Mouse (Mus musculus) intestine, postnatal 0 days (tissue): ENCODE measurements around the gene Acbd4. TPM values are rescaled to one million over a fixed set of nuclear protein-coding genes. Genes with fewer than 3 reads are reported as not detected.

Experiments used
- ATAC-seq: fragments of 200-750 bp; cut with Nextera tagmentation; 2 replicates; pipeline ENCODE4 v1.8.0; 2017; ENCODE audit warnings: mild to moderate bottlenecking, moderate TSS enrichment, moderate library complexity
- H3K27ac ChIP-seq: fragments of 300-500 bp; sonication (generic); 2 replicates; pipeline ENCODE4 v1.5.1; 2014; ENCODE audit warnings: mild to moderate bottlenecking, low read depth, low read length, moderate library complexity
- H3K27me3 ChIP-seq: fragments of 300-500 bp; sonication (generic); replicated peaks from 2 replicates; pipeline ENCODE4 v1.6.1; 2014; ENCODE audit warnings: low read length, mixed read lengths; ENCODE audit not compliant: control insufficient read depth, insufficient read depth
- H3K36me3 ChIP-seq: fragments of 300-500 bp; sonication (generic); 2 replicates; pipeline ENCODE4 v1.6.1; 2014; ENCODE audit warnings: mild to moderate bottlenecking, moderate library complexity; ENCODE audit not compliant: control insufficient read depth, insufficient read depth
- H3K4me1 ChIP-seq: fragments of 300-500 bp; sonication (generic); replicated peaks from 2 replicates; pipeline ENCODE4 v1.6.1; 2014; ENCODE audit warnings: antibody characterized with exemption, low read length, mixed read lengths; ENCODE audit not compliant: control insufficient read depth, insufficient read depth
- H3K4me2 ChIP-seq: fragments of 300-500 bp; sonication (generic); replicated peaks from 2 replicates; pipeline ENCODE4 v1.6.1; 2014; ENCODE audit warnings: low read depth, mild to moderate bottlenecking, moderate library complexity
- H3K4me3 ChIP-seq: fragments of 300-500 bp; sonication (generic); 2 replicates; pipeline ENCODE4 v1.5.1; 2014; ENCODE audit warnings: low read depth, low read length
- H3K9ac ChIP-seq: fragments of 300-500 bp; sonication (generic); 2 replicates; pipeline ENCODE4 v1.6.1; 2014; ENCODE audit warnings: mild to moderate bottlenecking, low read depth, low read length
- H3K9me3 ChIP-seq: fragments of 300-500 bp; sonication (generic); 2 replicates; pipeline ENCODE4 v1.6.1; 2016; ENCODE audit warnings: mixed run types; ENCODE audit not compliant: control insufficient read depth
- CTCF ChIP-seq: sonication (generic); IDR thresholded peaks from 2 replicates; pipeline ENCODE4 v1.5.1; 2016; ENCODE audit warnings: low read depth, mild to moderate bottlenecking, control low read depth, antibody characterized with exemption, moderate library complexity
- WGBS: fragments of 180-500 bp; shearing (Covaris S2); extraction: QIAGEN DNeasy Blood & Tissue Kit; methylation state at CpG from one replicate; pipeline ENCODE4 v1.1.7; 2014; 5-methylcytosine and 5-hydroxymethylcytosine counted together
- polyA plus RNA-seq: library from polyadenylated mRNA; unstranded; fragments of >200 nt; fragmentation: Nextera tagmentation; extraction: Ambion mirVana; gene quantifications from 2 replicates; pipeline ENCODE4 v1.2.1, GENCODE M21; 2015

Acbd4 gene
- polyA plus RNA-seq, 1 experiment from 2014 or later, result 75.9 TPM

DNA sequence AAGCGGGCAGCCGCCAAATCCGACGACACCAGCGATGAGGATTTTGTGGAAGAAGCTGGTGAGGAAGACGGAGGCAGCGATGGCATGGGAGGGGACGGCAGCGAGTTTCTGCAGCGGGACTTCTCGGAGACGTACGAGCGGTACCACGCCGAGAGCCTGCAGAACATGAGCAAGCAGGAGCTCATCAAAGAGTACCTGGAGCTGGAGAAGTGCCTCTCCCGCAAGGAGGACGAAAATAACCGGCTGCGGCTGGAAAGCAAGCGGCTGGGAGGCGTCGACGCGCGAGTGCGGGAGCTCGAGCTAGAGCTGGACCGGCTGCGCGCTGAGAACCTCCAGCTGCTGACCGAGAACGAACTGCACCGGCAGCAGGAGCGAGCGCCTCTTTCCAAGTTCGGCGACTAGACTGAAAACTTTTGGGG, 16.1 kb downstream of the Acbd4 start:
- Histone ChIP-seq H3K36me3 (no peaks in the 10 kb centered on the region; the same call in 1 of the 2 replicates), H3K27me3 (no peaks in the 10 kb centered on the region), H3K27ac (peak overlapping the region; percentile 83), H3K9ac (peak overlapping the region; percentile 61), H3K4me2 (peak overlapping the region; percentile 93), H3K9me3 (no peaks in the 10 kb centered on the region), H3K4me1 (peaks cover 5% of the 10 kb centered on the region; the same call in 1 of the 2 replicates), H3K4me3 (peak overlapping the region; percentile 53)
- under 1% methylated on average over 38 of the region's 38 CpGs for WGBS
- no peak for TF ChIP-seq CTCF
- ATAC-seq, result no peak

DNA sequence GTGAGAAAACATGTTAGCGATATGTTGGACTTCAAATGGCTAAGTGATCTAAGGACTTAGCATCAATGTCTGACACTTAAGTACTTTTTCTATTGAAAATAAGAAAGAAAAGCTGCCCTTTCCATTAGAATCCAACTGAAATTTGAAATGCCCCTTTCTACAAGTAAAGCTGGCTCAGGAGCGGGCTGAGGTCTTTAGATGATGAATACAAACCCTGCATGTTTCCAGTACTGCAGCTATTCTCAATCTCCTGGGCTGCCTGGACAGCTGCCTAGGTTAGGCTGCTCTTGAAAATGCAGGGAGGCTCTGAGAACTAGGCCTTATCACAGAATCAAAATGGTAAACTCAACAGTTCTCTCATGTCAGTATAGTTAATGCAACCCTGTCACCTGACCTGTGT, 17.4 kb downstream of the Acbd4 start:
- no peak for TF ChIP-seq CTCF
- Histone ChIP-seq H3K4me3 (peak overlapping the region; percentile 10; the same call in 1 of the 2 replicates), H3K4me2 (peak overlapping the region; percentile 93), H3K27ac (no peak overlapping the region), H3K9me3 (no peaks in the 10 kb centered on the region), H3K4me1 (peaks cover 5% of the 10 kb centered on the region; the same call in 1 of the 2 replicates), H3K9ac (no peak overlapping the region), H3K27me3 (no peaks in the 10 kb centered on the region), H3K36me3 (no peaks in the 10 kb centered on the region; the same call in 1 of the 2 replicates)
- 83% methylated on average over 2 of the region's 2 CpGs for WGBS
- no peak for ATAC-seq

DNA sequence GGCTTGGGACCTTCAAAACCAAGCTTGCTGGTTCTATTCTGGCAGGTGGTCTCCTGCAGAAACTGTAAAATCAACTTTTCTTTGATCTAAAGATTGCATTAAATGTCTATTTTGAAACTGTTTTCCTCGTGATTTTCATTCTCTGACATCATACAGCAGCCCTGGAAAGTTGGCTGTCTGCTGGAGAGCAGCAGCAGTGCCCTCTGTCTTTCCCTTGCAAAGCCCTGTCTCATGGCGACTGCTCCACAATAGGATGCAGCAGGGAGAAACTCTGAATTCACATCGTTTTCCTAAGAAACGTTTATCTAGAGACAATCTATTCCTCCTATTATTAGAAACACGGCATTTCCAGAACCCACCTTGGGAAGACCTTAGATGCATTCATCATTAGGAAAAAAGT, 18.1 kb downstream of the Acbd4 start:
- Histone ChIP-seq H3K4me2 (no peak overlapping the region), H3K9me3 (no peaks in the 10 kb centered on the region), H3K36me3 (no peaks in the 10 kb centered on the region; the same call in 1 of the 2 replicates), H3K4me1 (peaks cover 1% of the 10 kb centered on the region; the same call in 1 of the 2 replicates), H3K27ac (no peak overlapping the region), H3K27me3 (no peaks in the 10 kb centered on the region), H3K4me3 (no peak overlapping the region), H3K9ac (no peak overlapping the region)
- ATAC-seq, result no peak
- TF ChIP-seq CTCF, result peak; percentile 32
- 57% methylated on average over 5 of the region's 5 CpGs for WGBS

DNA sequence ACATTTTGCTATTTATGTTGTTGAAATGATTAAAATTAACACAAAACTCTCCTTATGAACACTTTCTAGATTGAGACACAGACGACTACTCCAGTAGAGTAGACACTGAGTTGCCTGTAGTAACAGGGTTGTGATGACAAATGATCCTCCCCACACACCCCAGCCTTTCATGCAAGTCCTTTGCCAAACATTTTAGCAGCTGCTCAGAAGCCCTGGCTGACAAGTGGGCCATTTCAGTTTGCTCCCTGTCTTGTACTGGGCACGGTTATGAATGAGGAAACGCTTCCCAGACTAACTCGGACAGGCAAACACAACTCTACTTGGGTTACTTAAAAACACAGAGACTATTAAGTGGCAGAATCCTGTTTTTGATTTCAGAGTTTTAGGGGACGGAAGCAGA, 18.8 kb downstream of the Acbd4 start:
- ATAC-seq, result no peak
- no peak overlapping the region for H3K27ac ChIP-seq
- no peaks in the 10 kb centered on the region; the same call in 1 of the 2 replicates for H3K36me3 ChIP-seq
- no peak for TF ChIP-seq CTCF
- no peaks in the 10 kb centered on the region for H3K4me1 ChIP-seq
- H3K9me3 ChIP-seq, result no peaks in the 10 kb centered on the region
- 63% methylated on average over 5 of the region's 5 CpGs for WGBS
- H3K9ac ChIP-seq, result no peak overlapping the region
- no peaks in the 10 kb centered on the region for H3K27me3 ChIP-seq
- H3K4me2 ChIP-seq, result no peak overlapping the region
- H3K4me3 ChIP-seq, result no peak overlapping the region

DNA sequence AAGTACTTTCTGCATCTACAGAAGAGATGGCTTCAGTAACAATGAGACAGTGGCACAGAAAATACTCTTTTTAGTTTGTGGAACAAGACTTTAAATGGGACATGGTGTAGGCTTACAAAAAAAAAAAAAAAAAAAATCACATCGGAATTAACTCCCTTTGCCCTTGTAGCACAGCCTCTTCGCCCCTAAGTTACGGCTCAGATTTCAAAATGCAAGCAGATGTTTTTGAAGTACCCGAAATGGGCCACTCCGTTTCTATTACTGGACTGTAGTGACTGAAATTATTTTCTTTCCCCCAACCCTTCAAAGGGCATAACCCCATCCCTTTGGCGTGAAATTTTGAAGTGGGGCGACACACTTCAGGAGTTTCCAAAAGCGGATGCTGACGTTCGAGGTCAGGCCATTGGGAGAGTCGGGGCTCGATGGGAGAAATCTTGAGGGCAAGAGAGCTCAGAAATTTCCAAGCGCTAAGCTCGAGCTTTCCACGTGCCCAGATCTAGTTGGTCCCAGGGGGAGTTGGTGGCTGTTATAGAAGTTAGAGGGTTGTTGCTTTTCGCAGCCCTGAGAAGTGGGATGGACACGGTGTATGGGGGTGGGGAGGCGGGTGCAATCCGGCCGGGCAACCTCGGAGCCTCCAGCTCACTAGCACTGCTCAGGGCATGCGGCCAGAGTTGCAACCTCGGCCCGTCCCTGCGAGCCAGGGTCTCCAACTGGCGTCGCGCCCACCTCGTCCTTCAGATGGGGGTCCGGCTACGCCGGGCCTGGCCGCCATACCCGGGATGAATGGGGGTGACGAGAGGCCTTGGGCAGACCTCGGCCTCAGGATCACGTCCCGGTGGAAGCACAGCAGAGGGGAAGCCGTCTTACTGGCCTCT, 30.5 kb downstream of the Acbd4 start, which contains the start of gene Hexim2:
TSS of gene Hexim2 (plus strand) at position 729 of the 875 bp plus-strand sequence.
- Histone ChIP-seq H3K9me3 (no peaks in the 10 kb centered on the region), H3K9ac (peak within 1 kb of the TSS; percentile 100), H3K4me3 (peak within 1 kb of the TSS; percentile 89), H3K4me2 (peak within 1 kb of the TSS; percentile 66), H3K36me3 (no peaks in the 10 kb centered on the region), H3K4me1 (peaks cover 4% of the 10 kb centered on the region), H3K27ac (peak within 1 kb of the TSS; percentile 97), H3K27me3 (no peaks in the 10 kb centered on the region)
- WGBS, result under 1% methylated on average over 39 of the region's 39 CpGs
- no peak for TF ChIP-seq CTCF
- peak; percentile 42 for ATAC-seq

DNA sequence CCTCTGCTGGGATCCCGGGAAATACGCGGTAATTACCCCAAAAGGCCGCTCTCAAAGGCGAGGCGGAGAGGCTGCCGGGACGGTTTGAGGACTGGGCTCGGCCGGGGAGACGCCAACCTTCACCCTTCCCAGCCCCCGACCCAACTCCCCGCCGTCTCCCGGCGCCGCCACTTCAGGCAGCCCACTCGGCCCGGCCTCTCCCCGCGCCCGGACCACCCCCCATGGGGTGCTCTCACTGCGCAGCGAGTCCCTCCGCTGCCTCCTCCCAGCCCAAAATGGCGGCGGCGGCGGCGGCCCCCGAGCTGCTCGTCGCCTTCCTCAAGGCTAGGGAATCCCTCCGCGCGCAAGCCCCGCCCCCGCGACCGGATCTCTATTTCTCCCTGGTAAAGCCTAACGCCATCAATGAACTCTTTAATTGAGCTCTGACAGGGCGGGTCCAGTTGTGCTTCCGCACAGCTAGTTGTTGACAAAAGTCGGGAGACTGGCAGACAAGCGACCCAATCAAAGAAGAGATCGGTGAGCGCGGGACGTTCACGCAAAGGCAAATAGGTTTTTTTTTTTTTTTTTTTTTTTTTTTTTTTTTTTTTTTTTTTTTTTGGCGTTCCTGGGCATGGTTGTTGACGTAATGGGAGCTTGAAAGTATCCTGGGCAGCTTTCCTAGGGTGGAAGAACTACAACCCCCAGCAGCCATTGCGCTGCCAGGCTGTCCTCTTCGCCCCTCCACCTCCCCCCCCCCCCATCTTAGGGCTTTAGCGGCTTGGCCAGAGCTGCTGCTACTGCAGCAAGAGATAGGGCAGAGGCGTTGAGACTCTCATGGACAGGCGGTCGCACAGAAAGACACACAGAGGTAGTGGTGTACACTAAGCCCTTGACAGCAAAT, 31.3 kb downstream of the Acbd4 start:
- peak overlapping the region; percentile 97 for H3K27ac ChIP-seq
- H3K4me3 ChIP-seq, result peak overlapping the region; percentile 89
- H3K36me3 ChIP-seq, result no peaks in the 10 kb centered on the region
- peak; percentile 94 for ATAC-seq
- H3K4me1 ChIP-seq, result peaks cover 4% of the 10 kb centered on the region
- H3K9me3 ChIP-seq, result no peaks in the 10 kb centered on the region
- WGBS, result under 1% methylated on average over 56 of the region's 58 CpGs
- H3K9ac ChIP-seq, result peak overlapping the region; percentile 100
- peak overlapping the region; percentile 66 for H3K4me2 ChIP-seq
- H3K27me3 ChIP-seq, result no peaks in the 10 kb centered on the region
- TF ChIP-seq CTCF, result no peak
